Mouse (Mus musculus): Measurements from ENCODE around the gene Mosmo.
"Not testable (repeated sequence)": the region's sequence is repeated elsewhere in the genome, so short reads cannot be mapped to it uniquely, and the experiment has no call there.

The Mosmo gene

GRCm38 (mm10) chr7:120703888-120704287, 26.5 kb downstream of the Mosmo start:
- no peak for DNase-seq

GRCm38 (mm10) chr7:120712071-120712470, 34.7 kb downstream of the Mosmo start:
- no peak for DNase-seq

GRCm38 (mm10) chr7:120713225-120713624, 35.8 kb downstream of the Mosmo start:
- DNase-seq = no peak

GRCm38 (mm10) chr7:120713951-120714350, 36.5 kb downstream of the Mosmo start:
- DNase-seq = not testable (repeated sequence)

- DNase-seq = no peak
Measured at GRCm38 (mm10) chr7:120717261-120717660, 39.8 kb downstream of the Mosmo start.

- no peak for DNase-seq
Measured at GRCm38 (mm10) chr7:120721051-120721450, 43.6 kb downstream of the Mosmo start.

GRCm38 (mm10) chr7:120721456-120721855, 44.0 kb downstream of the Mosmo start:
- no peak for DNase-seq

- DNase-seq = no peak
Measured at GRCm38 (mm10) chr7:120722063-120722462, 44.6 kb downstream of the Mosmo start.

GRCm38 (mm10) chr7:120722839-120723278, 45.4 kb downstream of the Mosmo start:
- no peak for DNase-seq

GRCm38 (mm10) chr7:120727581-120727980, 50.2 kb downstream of the Mosmo start:
- peak; percentile 56 for DNase-seq

- DNase-seq = no peak
Measured at GRCm38 (mm10) chr7:120729635-120730034, 52.2 kb downstream of the Mosmo start.

- DNase-seq = peak; percentile 37
Measured at GRCm38 (mm10) chr7:120732906-120733305, 55.5 kb downstream of the Mosmo start.

GRCm38 (mm10) chr7:120739018-120739417, 61.6 kb downstream of the Mosmo start, which contains the start of gene Vwa3a:
TSS of gene Vwa3a (plus strand) at chr7:120739318.
- no peak for DNase-seq

- DNase-seq = peak; percentile 61
Measured at GRCm38 (mm10) chr7:120739558-120740101, 62.2 kb downstream of the Mosmo start.

- peak; percentile 34 for DNase-seq
Measured at GRCm38 (mm10) chr7:120743366-120744351, 66.2 kb downstream of the Mosmo start.

- peak; percentile 49 for DNase-seq
Measured at GRCm38 (mm10) chr7:120744606-120745005, 67.2 kb downstream of the Mosmo start.

GRCm38 (mm10) chr7:120746029-120746428, 68.6 kb downstream of the Mosmo start:
- peak; percentile 66 for DNase-seq

GRCm38 (mm10) chr7:120746821-120747220, 69.4 kb downstream of the Mosmo start:
- no peak for DNase-seq

- DNase-seq = no peak
Measured at GRCm38 (mm10) chr7:120748478-120748877, 71.1 kb downstream of the Mosmo start.

GRCm38 (mm10) chr7:120751330-120751729, 73.9 kb downstream of the Mosmo start:
- no peak for DNase-seq

- DNase-seq = no peak
Measured at GRCm38 (mm10) chr7:120751906-120752305, 74.5 kb downstream of the Mosmo start.

GRCm38 (mm10) chr7:120754671-120755070, 77.3 kb downstream of the Mosmo start:
- peak; percentile 86 for DNase-seq

- DNase-seq = no peak
Measured at GRCm38 (mm10) chr7:120767369-120767768, 90.0 kb downstream of the Mosmo start.

- no peak for DNase-seq
Measured at GRCm38 (mm10) chr7:120771389-120771788, 94.0 kb downstream of the Mosmo start.
